Mouse (Mus musculus) hindlimb bud, embryonic 11.5 days (tissue): ENCODE measurements at regions not wholly inside any gene's neighbourhood (a gene's known extent, or its start where the extent isn't known, plus 50 kb on each side); places are given as distances from the start of the nearest gene placed in this dataset.

Experiments
- DNase-seq: peaks from one replicate; pipeline ENCODE4 v3.0.0-alpha.2; 2012; ENCODE audit warnings: low read depth, low spot score; ENCODE audit errors: extremely low spot score

- no peak for DNase-seq
Measured at GRCm38 (mm10) chr12:13100505-13101354, 148.3 kb downstream of the Ddx1 start.

GRCm38 (mm10) chr12:13094111-13094851, 152.6 kb upstream of the Mycn start:
- DNase-seq, result no peak

- no peak for DNase-seq
Measured at GRCm38 (mm10) chr12:13085951-13086350, 144.2 kb upstream of the Mycn start.

DNA sequence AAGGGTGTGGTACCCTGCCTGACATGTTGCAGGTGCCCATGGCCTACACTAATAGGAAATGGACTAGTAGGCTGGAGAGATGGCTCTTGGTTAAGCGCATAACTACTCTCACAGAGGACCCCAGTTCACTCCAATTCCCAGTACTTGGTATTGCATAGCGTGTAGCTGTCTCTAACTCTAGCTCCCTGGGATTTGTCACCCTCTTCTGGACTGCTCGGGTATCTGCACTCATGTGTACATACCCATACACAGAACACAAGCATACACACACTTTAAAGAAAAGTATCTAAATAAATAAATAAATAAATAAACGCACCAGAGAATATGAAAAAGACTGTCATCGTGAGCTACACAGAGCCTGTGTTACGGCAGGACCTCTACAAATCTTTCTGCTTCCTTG, 143.8 kb upstream of the Mycn start:
- no peak for DNase-seq

DNA sequence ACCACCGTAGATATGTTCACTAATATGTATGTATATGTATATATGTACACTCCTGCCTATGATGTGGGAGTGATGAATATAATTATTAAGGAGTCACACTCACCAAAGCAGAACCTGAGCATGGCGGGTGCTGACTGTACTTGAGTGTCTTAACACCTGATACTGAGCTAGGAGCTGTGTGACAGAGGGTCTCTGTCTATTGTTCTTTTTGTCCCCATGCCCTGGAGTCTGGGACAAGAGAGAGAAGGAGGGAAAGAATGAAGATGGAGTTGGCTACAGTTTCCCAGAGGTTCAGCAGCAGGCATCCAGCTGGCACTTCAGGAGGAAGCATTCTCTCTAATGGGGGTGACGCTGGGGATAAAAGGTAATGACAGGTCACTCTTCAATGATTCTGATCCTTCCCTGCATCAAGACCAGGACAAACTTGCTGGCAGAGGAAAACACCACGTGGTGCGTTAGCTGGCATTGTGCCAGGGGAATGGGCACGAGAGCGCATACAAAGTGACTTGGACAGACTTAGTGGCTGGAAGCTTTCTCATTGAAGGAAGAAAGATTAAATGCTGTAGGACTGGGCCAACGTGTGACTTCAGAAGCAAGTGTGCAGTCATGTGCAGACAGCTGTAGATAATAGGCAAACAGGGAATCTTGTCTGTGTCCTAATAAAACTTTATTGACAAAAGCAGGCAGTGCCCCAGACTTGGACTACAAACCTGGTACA, 141.8 kb upstream of the Mycn start:
- no peak for DNase-seq

GRCm38 (mm10) chr12:13080791-13081190, 139.1 kb upstream of the Mycn start:
- DNase-seq, result no peak

DNA sequence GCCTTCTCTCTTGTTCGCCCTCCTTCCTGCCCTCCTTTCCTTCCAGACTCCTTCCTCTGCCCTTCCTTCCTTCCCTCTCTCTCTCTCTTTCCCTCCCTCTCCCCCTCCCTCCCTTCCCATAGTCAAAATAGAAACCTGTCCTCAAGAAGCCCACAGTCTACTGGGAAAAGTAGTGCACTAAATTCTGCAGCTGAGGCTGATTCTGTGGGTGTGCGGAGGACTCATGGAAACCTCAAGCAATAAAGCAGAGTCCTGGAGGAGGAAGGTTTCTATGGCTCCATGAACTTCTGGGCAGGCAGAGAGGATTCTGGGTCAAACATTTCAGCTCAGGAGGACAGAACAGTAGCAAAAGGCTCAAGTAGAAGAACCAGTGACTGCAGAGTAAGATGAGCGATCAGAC, 138.1 kb upstream of the Mycn start:
- DNase-seq, result no peak

GRCm38 (mm10) chr12:13077689-13078088, 136.0 kb upstream of the Mycn start:
- no peak for DNase-seq

- DNase-seq, result no peak
Measured at GRCm38 (mm10) chr12:13076699-13077287, 135.1 kb upstream of the Mycn start.

GRCm38 (mm10) chr12:13073126-13073886, 131.6 kb upstream of the Mycn start:
- no peak for DNase-seq

GRCm38 (mm10) chr12:13067295-13067694, 125.6 kb upstream of the Mycn start:
- no peak for DNase-seq

DNA sequence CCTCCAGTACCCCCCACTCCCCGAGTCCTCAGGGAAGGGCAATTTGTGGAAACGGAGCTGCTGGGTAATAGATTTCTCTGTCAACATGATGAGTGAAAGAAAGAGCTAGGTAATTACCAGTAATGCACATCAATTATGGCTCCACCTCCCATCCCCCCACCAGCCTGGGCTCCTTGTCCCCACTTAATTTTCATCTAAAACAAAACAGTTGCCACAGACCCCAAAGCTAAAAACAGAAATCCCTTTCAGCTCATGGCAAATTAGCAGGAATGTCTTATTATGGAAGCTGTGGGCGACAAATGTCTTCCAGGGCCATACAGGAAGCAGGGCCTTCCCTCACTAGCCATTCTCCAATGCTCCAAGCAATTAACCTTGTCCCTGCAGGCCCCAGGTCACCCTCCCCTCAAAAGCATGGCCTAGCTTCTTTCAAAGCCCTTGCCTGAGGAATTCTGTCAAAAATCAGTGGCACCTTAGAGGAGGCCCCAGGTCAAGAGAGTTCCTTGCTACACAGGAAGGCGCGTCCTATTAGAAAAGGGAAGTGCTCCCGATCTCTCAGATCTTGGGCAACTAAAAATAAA, 125.0 kb upstream of the Mycn start:
- no peak for DNase-seq

DNA sequence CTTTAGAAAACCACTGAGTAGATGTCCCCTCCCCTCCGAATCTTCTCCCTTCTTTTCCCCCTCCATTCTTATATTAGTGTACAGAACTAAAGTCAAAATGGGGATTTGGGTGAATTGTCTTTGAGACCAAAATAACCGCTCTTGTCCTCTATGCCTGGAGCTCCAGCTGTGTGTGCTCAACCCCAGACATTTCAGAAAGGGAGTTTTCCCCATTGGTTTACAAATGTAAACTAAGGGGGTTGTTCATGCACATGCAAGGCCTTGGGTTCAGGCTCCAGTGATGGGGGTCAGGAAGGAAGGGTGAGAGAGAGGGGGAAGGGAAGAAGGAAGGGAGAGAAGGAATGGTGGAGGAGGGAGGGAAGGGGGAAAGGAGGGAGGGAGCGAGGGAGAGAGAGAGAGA, 117.8 kb upstream of the Mycn start:
- no peak for DNase-seq

GRCm38 (mm10) chr12:13056246-13056645, 114.5 kb upstream of the Mycn start:
- no peak for DNase-seq

DNA sequence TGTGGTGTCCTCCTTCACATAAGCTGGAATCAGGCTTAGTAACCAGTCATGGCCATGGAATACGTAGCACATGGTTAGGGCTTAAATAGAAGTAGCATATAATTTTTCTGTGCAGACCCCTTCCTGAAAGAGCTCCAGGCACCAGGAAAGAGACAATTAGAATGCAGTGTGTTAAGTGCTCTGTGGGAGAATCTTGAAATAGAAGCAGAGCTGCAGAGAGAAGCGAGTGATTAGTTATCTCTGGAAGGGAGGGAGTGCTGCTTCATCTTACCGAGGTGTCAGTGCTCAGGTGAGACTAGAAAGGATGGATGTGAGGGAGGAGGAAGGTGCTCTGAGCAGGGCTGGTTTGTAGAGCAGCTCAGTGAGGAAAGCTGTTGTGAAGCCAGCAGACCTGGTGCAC, 112.9 kb upstream of the Mycn start:
- DNase-seq, result no peak

- DNase-seq, result no peak
Measured at GRCm38 (mm10) chr12:13053746-13054145, 112.0 kb upstream of the Mycn start.

DNA sequence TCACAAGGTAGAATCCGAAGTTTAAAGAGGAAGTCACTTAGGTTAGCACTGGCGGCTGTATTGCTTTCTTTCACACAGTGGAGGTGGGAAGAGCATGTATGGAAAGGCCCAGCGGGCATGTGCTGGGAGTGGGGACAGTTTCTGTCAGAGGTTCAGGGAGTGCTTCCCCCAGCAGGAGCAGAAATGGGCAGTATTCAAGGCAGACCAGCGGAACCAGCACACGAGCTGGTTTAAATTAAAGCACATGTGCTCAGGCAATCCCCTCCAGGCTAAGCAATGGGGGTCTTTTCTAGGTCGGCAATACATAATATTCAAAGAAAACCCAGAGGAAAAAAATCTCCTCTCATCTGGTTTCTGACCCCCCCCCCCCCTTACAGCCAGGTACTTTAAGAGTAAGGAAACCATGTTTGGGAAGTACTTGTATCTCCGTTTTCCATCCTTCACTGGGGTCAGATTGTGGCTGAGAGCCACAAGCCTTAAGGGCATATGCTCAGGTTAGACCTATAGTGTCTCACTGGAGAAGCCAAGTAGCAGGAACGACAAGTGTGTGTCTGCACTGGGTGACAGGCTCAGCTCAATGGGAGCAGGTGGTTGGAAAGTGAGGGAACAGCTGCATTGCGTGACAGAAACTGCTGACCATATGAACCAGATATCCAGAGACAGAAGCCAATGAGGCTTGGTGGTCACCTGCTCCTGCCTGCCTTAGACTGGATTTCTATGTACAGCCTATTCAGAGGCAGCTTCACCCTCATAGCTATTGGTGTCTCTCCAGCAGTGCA, 111.3 kb upstream of the Mycn start:
- no peak for DNase-seq

DNA sequence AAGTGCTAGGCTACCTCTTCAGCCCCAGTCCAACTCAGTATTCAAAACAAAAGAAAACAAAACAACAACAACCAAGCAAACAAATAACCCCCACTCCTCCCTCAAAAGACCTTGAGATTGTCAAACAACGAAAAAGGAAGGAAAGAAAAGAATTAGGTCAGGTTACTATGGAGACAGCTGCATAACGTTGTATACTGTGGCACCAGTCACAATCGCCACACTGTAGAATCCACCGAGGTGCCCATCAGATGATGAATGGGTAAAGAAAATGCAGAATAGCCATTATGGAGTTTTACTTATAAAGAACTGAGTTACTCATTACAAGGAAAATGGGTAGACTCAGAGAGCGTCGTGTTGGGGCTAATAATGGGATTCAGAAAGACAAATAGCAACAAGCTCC, 110.5 kb upstream of the Mycn start:
- DNase-seq, result no peak

DNA sequence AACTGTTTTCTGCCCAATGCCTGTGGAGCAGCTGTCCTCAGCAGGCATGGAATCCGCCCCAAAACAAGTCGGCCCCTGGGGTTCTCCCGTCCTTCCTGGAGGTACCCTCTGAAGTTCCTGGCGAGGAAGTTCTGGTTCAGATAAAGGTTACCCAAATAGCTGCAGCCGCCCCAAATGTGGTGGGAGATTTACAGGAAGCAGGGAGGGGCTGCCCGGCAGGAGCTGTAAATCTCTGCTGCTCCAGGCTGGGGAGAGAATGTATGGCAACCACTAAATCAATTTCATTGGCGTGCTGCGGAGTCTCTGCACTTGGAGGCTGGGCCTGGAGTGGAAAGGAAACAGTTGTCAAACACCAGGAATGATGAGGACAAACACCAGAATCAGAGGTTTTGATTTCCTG, 107.9 kb upstream of the Mycn start:
- peak; percentile 67 for DNase-seq
